Mouse (Mus musculus): ENCODE data around the gene Pdlim4.

The Pdlim4 gene

GRCm38 (mm10) chr11:54091726-54092125 lies 22.9 kb upstream of the Pdlim4 start:
- no peak for DNase-seq

- no peak for DNase-seq
Measured at GRCm38 (mm10) chr11:54090091-54090879, 21.5 kb upstream of the Pdlim4 start.

GRCm38 (mm10) chr11:54088947-54089317 lies 20.1 kb upstream of the Pdlim4 start:
- DNase-seq: peak; percentile 66 to 79

- DNase-seq: no peak
Measured at GRCm38 (mm10) chr11:54088253-54088946, 19.6 kb upstream of the Pdlim4 start.

- DNase-seq: no peak
Measured at GRCm38 (mm10) chr11:54085816-54086215, 17.0 kb upstream of the Pdlim4 start.

- no peak for DNase-seq
Measured at GRCm38 (mm10) chr11:54084976-54085375, 16.2 kb upstream of the Pdlim4 start.

- peak in 1 of 2 experiments; percentile 52 for DNase-seq
Measured at GRCm38 (mm10) chr11:54082725-54083124, 13.9 kb upstream of the Pdlim4 start.

- DNase-seq: peak; percentile 71 to 83
Measured at GRCm38 (mm10) chr11:54080435-54080834, 11.6 kb upstream of the Pdlim4 start.

- DNase-seq: no peak
Measured at GRCm38 (mm10) chr11:54076101-54076500, 7.3 kb upstream of the Pdlim4 start.

GRCm38 (mm10) chr11:54075353-54075752 lies 6.5 kb upstream of the Pdlim4 start:
- DNase-seq: no peak

GRCm38 (mm10) chr11:54073291-54073690 lies 4.5 kb upstream of the Pdlim4 start:
- DNase-seq: no peak

GRCm38 (mm10) chr11:54071726-54072445 lies 3.1 kb upstream of the Pdlim4 start:
- DNase-seq: no peak

GRCm38 (mm10) chr11:54067996-54068519 lies 756 bp downstream of the Pdlim4 start:
- no peak for DNase-seq

- no peak for DNase-seq
Measured at GRCm38 (mm10) chr11:54067318-54067995, 1.4 kb downstream of the Pdlim4 start.

GRCm38 (mm10) chr11:54066400-54066799 lies 2.4 kb downstream of the Pdlim4 start:
- DNase-seq: no peak

GRCm38 (mm10) chr11:54065915-54066178 lies 3.0 kb downstream of the Pdlim4 start:
- no peak for DNase-seq

GRCm38 (mm10) chr11:54065106-54065914 lies 3.5 kb downstream of the Pdlim4 start:
- DNase-seq: peak in 1 of 2 experiments; percentile 30

- no peak for DNase-seq
Measured at GRCm38 (mm10) chr11:54064412-54064978, 4.3 kb downstream of the Pdlim4 start.

- DNase-seq: no peak
Measured at GRCm38 (mm10) chr11:54063472-54063775, 5.4 kb downstream of the Pdlim4 start.

GRCm38 (mm10) chr11:54062753-54063471 lies 5.9 kb downstream of the Pdlim4 start:
- peak; percentile 48 to 62 for DNase-seq

- no peak for DNase-seq
Measured at GRCm38 (mm10) chr11:54062086-54062752, 6.6 kb downstream of the Pdlim4 start.

Measured in thymus, postnatal 36 days (tissue).